Mouse (Mus musculus) lung, postnatal 36 days (tissue): Measurements from ENCODE around the gene Gpr107.
A peak's percentile ranks its signal among the peaks of the same experiment; 100 is the strongest.

Experiments
- DNase-seq: peaks from one replicate; pipeline ENCODE4 v3.0.0; 2022; ENCODE audit warnings: mixed read lengths

Gpr107 gene

GRCm38 (mm10) chr2:31252167-31252566 is 100.1 kb downstream of the Gpr107 start:
- no peak for DNase-seq

- no peak for DNase-seq
Measured at GRCm38 (mm10) chr2:31253463-31253862, 101.3 kb downstream of the Gpr107 start.

- no peak for DNase-seq
Measured at GRCm38 (mm10) chr2:31254806-31255205, 102.7 kb downstream of the Gpr107 start.

- peak; percentile 81 for DNase-seq
Measured at GRCm38 (mm10) chr2:31255952-31256938, 104.1 kb downstream of the Gpr107 start.

GRCm38 (mm10) chr2:31257096-31257495 is 105.0 kb downstream of the Gpr107 start:
- no peak for DNase-seq

- peak; percentile 86 for DNase-seq
Measured at GRCm38 (mm10) chr2:31258609-31259366, 106.7 kb downstream of the Gpr107 start.

- no peak for DNase-seq
Measured at GRCm38 (mm10) chr2:31259367-31259920, 107.3 kb downstream of the Gpr107 start.

GRCm38 (mm10) chr2:31260549-31260948 is 108.4 kb downstream of the Gpr107 start:
- DNase-seq: no peak

GRCm38 (mm10) chr2:31263039-31263461 is 110.9 kb downstream of the Gpr107 start:
- DNase-seq: no peak

- peak; percentile 66 for DNase-seq
Measured at GRCm38 (mm10) chr2:31263746-31264378, 111.7 kb downstream of the Gpr107 start.

- no peak for DNase-seq
Measured at GRCm38 (mm10) chr2:31267447-31267846, 115.3 kb downstream of the Gpr107 start.
